Mouse (Mus musculus) thymus, postnatal 4 days (tissue): Measurements from ENCODE around the gene Hsd17b2.

Source experiments
- DNase-seq: peaks from one replicate; pipeline ENCODE4 v3.0.0; 2021

Hsd17b2 gene

DNA sequence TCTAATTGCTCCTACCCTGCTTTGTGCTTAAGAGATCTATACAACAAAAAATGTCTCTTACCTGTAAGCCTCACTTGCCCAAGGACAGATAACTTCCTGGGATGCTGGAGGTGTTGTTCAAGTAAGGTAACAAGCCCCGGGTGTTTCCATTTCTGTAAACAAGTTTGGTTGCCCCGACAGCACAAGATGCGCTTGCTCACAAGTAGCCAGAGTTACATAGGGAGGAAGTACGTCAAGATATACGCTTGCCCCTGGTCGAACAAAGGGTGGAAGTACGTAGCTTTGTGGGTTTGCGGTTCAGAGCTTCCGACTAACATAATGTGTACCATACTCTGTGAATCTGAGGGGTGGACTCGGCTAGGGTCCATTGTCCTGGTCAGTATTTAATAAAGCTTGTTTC lies 74.4 kb downstream of the Hsd17b2 start:
- DNase-seq: no peak

GRCm38 (mm10) chr8:117778531-117779322 lies 77.0 kb downstream of the Hsd17b2 start:
- no peak for DNase-seq

- DNase-seq: no peak
These were observed 77.6 kb downstream of the Hsd17b2 start for GRCm38 (mm10) chr8:117779344-117779743.

- DNase-seq: no peak
These were observed 79.8 kb downstream of the Hsd17b2 start for GRCm38 (mm10) chr8:117781375-117782129.

DNA sequence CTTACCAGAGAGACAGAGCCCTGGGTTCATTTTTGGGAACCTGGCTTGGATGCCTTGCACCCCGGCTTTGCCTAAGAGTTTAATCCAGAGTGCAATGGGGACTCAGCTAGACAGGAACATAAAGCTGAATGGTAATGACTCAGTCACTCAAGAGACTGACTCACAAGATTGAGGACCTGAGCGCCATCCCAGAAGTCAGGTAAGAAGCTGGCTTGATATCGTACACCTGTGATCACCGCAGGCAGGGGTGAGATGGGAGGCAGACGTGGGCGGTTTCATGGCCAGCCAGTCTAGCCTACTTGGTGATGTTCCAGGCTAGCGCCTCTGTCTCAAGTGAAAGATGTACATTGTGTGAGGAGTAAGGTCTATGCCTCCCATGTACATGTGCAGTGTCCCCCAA lies 81.3 kb downstream of the Hsd17b2 start:
- no peak for DNase-seq

- no peak for DNase-seq
These were observed 84.7 kb downstream of the Hsd17b2 start for GRCm38 (mm10) chr8:117786428-117786827.

- DNase-seq: no peak
These were observed 91.0 kb downstream of the Hsd17b2 start for GRCm38 (mm10) chr8:117792616-117793144.

- no peak for DNase-seq
These were observed 92.9 kb downstream of the Hsd17b2 start for GRCm38 (mm10) chr8:117794581-117794980.

- DNase-seq: no peak
These were observed 94.8 kb downstream of the Hsd17b2 start for GRCm38 (mm10) chr8:117796464-117796863.

DNA sequence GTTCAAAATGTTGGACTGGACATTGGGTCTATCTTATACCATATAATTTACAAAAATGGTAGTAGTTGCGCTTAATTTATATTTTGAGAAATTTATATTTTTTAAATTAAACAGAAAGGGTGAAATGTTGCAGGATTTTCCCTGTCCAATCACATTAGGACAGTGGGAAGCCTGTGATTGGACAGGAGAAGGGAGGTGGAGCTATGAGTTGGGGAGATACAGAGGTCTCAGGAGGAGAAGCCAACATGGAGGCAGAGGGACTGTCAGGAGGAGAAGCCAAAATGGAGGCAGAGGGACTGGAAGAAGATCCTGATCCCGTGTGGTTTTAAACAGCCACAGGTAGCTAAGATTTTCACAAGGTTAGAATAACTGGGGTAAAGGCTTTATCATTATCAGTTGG lies 96.4 kb downstream of the Hsd17b2 start:
- no peak for DNase-seq

DNA sequence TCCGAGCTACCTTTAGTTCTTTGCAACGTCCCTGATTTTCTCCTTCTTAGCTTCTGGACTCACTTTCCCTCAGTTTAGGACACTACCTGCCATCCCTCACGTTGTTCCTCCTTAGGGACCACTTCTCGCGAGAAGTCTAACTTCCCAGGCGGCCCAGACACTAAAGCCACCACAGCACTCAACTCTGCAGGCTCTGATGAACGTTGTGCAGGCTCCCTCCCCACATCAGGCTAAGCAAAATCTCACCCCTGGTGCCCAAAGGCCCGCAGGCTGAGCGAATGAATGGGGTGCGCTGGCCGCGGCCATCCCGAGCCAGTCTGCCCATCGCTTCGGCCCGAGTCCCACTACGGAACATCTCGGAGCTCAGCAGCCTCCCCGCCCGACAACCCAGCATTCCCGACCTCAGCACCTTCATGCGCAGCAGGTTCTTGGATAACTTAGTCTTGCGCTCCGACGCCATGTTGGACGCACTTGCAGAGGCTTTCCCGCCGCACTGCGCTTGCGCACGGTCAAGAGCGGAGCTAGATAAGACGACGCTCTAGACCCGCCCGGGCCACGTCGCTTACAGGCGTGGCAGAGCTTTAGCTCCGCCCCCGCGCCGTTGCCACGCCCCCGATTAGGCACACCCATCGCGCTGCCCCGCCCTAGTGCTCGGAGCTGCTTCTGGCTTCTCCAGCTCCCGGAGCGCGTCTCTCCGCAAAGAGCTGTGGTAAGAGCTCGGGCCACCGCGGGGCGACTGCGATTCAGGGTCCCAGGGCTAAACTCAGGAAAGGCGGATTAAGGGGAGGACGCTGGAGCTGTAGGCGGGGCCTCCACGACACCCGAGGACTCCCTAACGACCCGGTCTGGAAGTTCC lies 100.0 kb downstream of the Hsd17b2 start, which contains the start of gene Mphosph6:
TSS of gene Mphosph6 (minus strand) at position 501 of the 856 bp plus-strand sequence.
- DNase-seq: peak; percentile 99

DNA sequence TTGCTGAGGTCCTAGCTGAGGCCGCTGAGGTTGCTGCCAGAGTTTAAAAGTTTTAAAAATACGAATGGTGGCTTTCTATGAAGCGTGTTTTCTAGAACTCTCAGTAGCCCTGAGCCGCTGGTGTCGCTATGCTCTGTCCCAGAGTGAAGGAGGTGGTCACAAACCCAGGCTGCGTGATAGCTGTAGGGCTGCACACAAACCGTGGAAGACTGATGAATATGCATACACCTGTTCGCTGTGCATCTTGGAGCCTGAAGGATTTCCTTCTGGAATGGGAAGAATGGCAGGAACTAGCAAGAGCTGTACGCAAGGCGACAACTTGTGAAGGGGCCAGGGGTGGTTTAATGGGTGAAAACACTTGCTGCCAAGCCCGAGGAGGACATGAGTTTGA lies 100.6 kb downstream of the Hsd17b2 start:
- no peak for DNase-seq

- no peak for DNase-seq
These were observed 103.7 kb downstream of the Hsd17b2 start for GRCm38 (mm10) chr8:117805419-117805818.
